24 mouse cellular contexts compared by ENCODE assay signal in the genomic region with DNA sequence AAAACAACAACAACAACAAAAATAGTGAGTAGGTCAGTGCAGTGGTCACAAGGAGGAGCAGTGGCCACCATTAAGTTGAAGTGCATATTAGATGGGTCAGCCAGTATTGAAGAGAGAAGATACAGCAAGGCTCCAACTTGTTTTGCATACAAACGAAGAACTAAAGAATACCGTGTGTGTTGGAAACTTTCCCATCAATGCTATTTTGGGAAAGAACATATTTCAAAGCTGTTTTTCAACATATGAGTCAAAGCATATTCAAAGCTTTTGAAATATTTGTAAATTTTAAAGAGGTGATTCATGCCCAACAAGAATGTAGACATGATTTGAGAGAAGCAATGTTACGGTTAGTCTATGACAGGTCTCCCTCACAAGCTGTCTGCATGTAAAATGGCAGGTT.
"Had no signal": no experiment of that assay in that cellular context is flagged by ENCODE, and none has a peak within 500 bp of the region (broad histone marks: within the 10 kb centered on the region; RNA-seq: fewer than 3 reads in every experiment).

No protein-coding gene starts in this region.

- H3K27ac ChIP-seq: gastrocnemius, adult 2 months; heart, adult 2 months; heart, embryonic 10.5 days; hindbrain, embryonic 10.5 days; hindbrain, embryonic 12.5 days; hindbrain, embryonic 14.5 days; intestine, embryonic 15.5 days; left cerebral cortex, adult 2 months; limb, embryonic 10.5 days; limb, embryonic 12.5 days; liver, embryonic 13.5 days; liver, embryonic 15.5 days had no signal

- DNase-seq: gastrocnemius, adult 2 months; gastrocnemius, postnatal 10 days; gastrocnemius, postnatal 25 days; heart, adult 2 months; heart, postnatal 10 days; heart, postnatal 4 days; kidney, adult 18-20 months; kidney, adult 8-10 months; kidney, postnatal 10 days; kidney, postnatal 25 days; kidney, postnatal 4 days; layer of hippocampus, adult 9-11 months; liver; liver, embryonic 13.5 days had no signal

- H3K4me3 ChIP-seq: gastrocnemius, adult 2 months; heart, adult 2 months; heart, embryonic 10.5 days; heart, embryonic 12.5 days; hindbrain, embryonic 10.5 days; hindbrain, embryonic 12.5 days; intestine, embryonic 15.5 days; left cerebral cortex, adult 2 months; limb, embryonic 10.5 days; limb, embryonic 12.5 days; liver, embryonic 13.5 days; liver, embryonic 15.5 days had no signal
